Mouse (Mus musculus): ENCODE results near the gene Cnih2. TPM values are rescaled to one million over a fixed set of nuclear protein-coding genes. Genes with fewer than 3 reads are reported as not detected.
A peak's percentile ranks its signal among the peaks of the same experiment; 100 is the strongest.

Cnih2 gene
- 4.6 and 12.7 TPM in 2 replicates for polyA plus RNA-seq (2016; fragmentation: Nextera tagmentation; extraction: Ambion mirVana)

- peaks cover 44% of the 10 kb centered on the region for H3K36me3 ChIP-seq
- H3K4me3 ChIP-seq = peak within 1 kb of the TSS; percentile 71
- H3K4me1 ChIP-seq = peaks cover 64% of the 10 kb centered on the region
- H3K9me3 ChIP-seq = no peaks in the 10 kb centered on the region
- peak within 1 kb of the TSS; percentile 84 for H3K27ac ChIP-seq
- no peaks in the 10 kb centered on the region; the same call in 1 of the 2 replicates for H3K27me3 ChIP-seq (ENCODE audit: insufficient read depth, poor library complexity, severe bottlenecking)
- 4% methylated on average over 27 of the region's 48 CpGs for WGBS
- DNase-seq (ENCODE audit: low spot score) = no peak
Observed at GRCm38 (mm10) chr19:5098363-5099143, at the start of gene Cnih2. Gene Cnih2 (minus strand): TSS chr19:5098521.

- no peak overlapping the region for H3K27ac ChIP-seq
- H3K9me3 ChIP-seq = no peaks in the 10 kb centered on the region
- H3K4me1 ChIP-seq = no peaks in the 10 kb centered on the region
- no peak overlapping the region for H3K4me3 ChIP-seq
- no peaks in the 10 kb centered on the region for H3K27me3 ChIP-seq (ENCODE audit: insufficient read depth, poor library complexity, severe bottlenecking)
- 3% methylated on average over 2 of the region's 2 CpGs for WGBS
- H3K36me3 ChIP-seq = peaks cover 74% of the 10 kb centered on the region
- DNase-seq (ENCODE audit: low spot score) = no peak
Observed at GRCm38 (mm10) chr19:5139640-5140039, 41.3 kb upstream of the Cnih2 start.

GRCm38 (mm10) chr19:5131237-5131636, 32.9 kb upstream of the Cnih2 start:
- Histone ChIP-seq H3K4me1 (no peaks in the 10 kb centered on the region; the same call in 1 of the 2 replicates), H3K27ac (no peak overlapping the region), H3K4me3 (no peak overlapping the region), H3K36me3 (peaks cover 25% of the 10 kb centered on the region), H3K27me3 (ENCODE audit: insufficient read depth, poor library complexity, severe bottlenecking) (no peaks in the 10 kb centered on the region), H3K9me3 (no peaks in the 10 kb centered on the region)
- no peak for DNase-seq (ENCODE audit: low spot score)
- WGBS = 69% methylated on average over 4 of the region's 4 CpGs

- 45% methylated on average over 1 of the region's 1 CpGs for WGBS
- no peak overlapping the region for H3K27ac ChIP-seq
- H3K27me3 ChIP-seq (ENCODE audit: insufficient read depth, poor library complexity, severe bottlenecking) = no peaks in the 10 kb centered on the region
- H3K9me3 ChIP-seq = no peaks in the 10 kb centered on the region
- H3K4me1 ChIP-seq = no peaks in the 10 kb centered on the region; the same call in 1 of the 2 replicates
- H3K4me3 ChIP-seq = no peak overlapping the region
- H3K36me3 ChIP-seq = peaks cover 16% of the 10 kb centered on the region
- no peak for DNase-seq (ENCODE audit: low spot score)
Observed at GRCm38 (mm10) chr19:5129770-5130169, 31.4 kb upstream of the Cnih2 start.

GRCm38 (mm10) chr19:5124055-5124614, 25.8 kb upstream of the Cnih2 start:
- 60% methylated on average over 7 of the region's 7 CpGs for WGBS
- Histone ChIP-seq H3K4me3 (no peak overlapping the region), H3K27me3 (ENCODE audit: insufficient read depth, poor library complexity, severe bottlenecking) (peaks cover 7% of the 10 kb centered on the region; the same call in 1 of the 2 replicates), H3K27ac (no peak overlapping the region), H3K9me3 (no peaks in the 10 kb centered on the region), H3K36me3 (no peaks in the 10 kb centered on the region), H3K4me1 (peaks cover 7% of the 10 kb centered on the region)
- no peak for DNase-seq (ENCODE audit: low spot score)

GRCm38 (mm10) chr19:5123241-5123640, 24.9 kb upstream of the Cnih2 start:
- Histone ChIP-seq H3K27me3 (ENCODE audit: insufficient read depth, poor library complexity, severe bottlenecking) (peaks cover 10% of the 10 kb centered on the region; the same call in 1 of the 2 replicates), H3K4me1 (peaks cover 14% of the 10 kb centered on the region), H3K36me3 (no peaks in the 10 kb centered on the region), H3K9me3 (no peaks in the 10 kb centered on the region), H3K27ac (no peak overlapping the region), H3K4me3 (no peak overlapping the region)
- DNase-seq (ENCODE audit: low spot score) = no peak
- WGBS = 75% methylated on average over 3 of the region's 3 CpGs

- Histone ChIP-seq H3K27me3 (ENCODE audit: insufficient read depth, poor library complexity, severe bottlenecking) (peaks cover 10% of the 10 kb centered on the region; the same call in 1 of the 2 replicates), H3K4me1 (peaks cover 14% of the 10 kb centered on the region), H3K9me3 (no peaks in the 10 kb centered on the region), H3K36me3 (no peaks in the 10 kb centered on the region), H3K27ac (no peak overlapping the region), H3K4me3 (no peak overlapping the region)
- 42% methylated on average over 10 of the region's 10 CpGs for WGBS
- no peak for DNase-seq (ENCODE audit: low spot score)
Observed at GRCm38 (mm10) chr19:5122492-5122891, 24.2 kb upstream of the Cnih2 start.

- DNase-seq (ENCODE audit: low spot score) = no peak
- WGBS = 1% methylated on average over 18 of the region's 18 CpGs
- no peaks in the 10 kb centered on the region for H3K9me3 ChIP-seq
- peaks cover 11% of the 10 kb centered on the region for H3K36me3 ChIP-seq
- H3K4me3 ChIP-seq = peak within 1 kb of the TSS; percentile 84
- H3K27me3 ChIP-seq (ENCODE audit: insufficient read depth, poor library complexity, severe bottlenecking) = peaks cover 10% of the 10 kb centered on the region; the same call in 1 of the 2 replicates
- peaks cover 22% of the 10 kb centered on the region for H3K4me1 ChIP-seq
- H3K27ac ChIP-seq = peak within 1 kb of the TSS; percentile 89
Observed at GRCm38 (mm10) chr19:5118384-5118698, 20.0 kb upstream of the Cnih2 start, which contains the start of gene Klc2. Gene Klc2 (minus strand): TSS chr19:5118560.

GRCm38 (mm10) chr19:5117494-5118383, 19.4 kb upstream of the Cnih2 start:
- Histone ChIP-seq H3K9me3 (no peaks in the 10 kb centered on the region), H3K4me3 (peak overlapping the region; percentile 84), H3K4me1 (peaks cover 22% of the 10 kb centered on the region), H3K36me3 (peaks cover 15% of the 10 kb centered on the region), H3K27ac (peak overlapping the region; percentile 89), H3K27me3 (ENCODE audit: insufficient read depth, poor library complexity, severe bottlenecking) (peaks cover 10% of the 10 kb centered on the region; the same call in 1 of the 2 replicates)
- under 1% methylated on average over 80 of the region's 83 CpGs for WGBS
- DNase-seq (ENCODE audit: low spot score) = peak; percentile 95

GRCm38 (mm10) chr19:5113783-5114182, 15.5 kb upstream of the Cnih2 start:
- H3K4me1 ChIP-seq = peaks cover 19% of the 10 kb centered on the region
- H3K9me3 ChIP-seq = no peaks in the 10 kb centered on the region
- DNase-seq (ENCODE audit: low spot score) = no peak
- no peaks in the 10 kb centered on the region for H3K27me3 ChIP-seq (ENCODE audit: insufficient read depth, poor library complexity, severe bottlenecking)
- peaks cover 55% of the 10 kb centered on the region for H3K36me3 ChIP-seq
- H3K4me3 ChIP-seq = no peak overlapping the region
- WGBS = 90% methylated on average over 7 of the region's 7 CpGs
- H3K27ac ChIP-seq = no peak overlapping the region

GRCm38 (mm10) chr19:5109659-5110453, 11.5 kb upstream of the Cnih2 start:
- no peak for DNase-seq (ENCODE audit: low spot score)
- Histone ChIP-seq H3K4me3 (no peak overlapping the region), H3K4me1 (peaks cover 35% of the 10 kb centered on the region), H3K27me3 (ENCODE audit: insufficient read depth, poor library complexity, severe bottlenecking) (no peaks in the 10 kb centered on the region), H3K27ac (peak overlapping the region; percentile 45; the same call in 1 of the 2 replicates), H3K36me3 (peaks cover 70% of the 10 kb centered on the region), H3K9me3 (no peaks in the 10 kb centered on the region)
- 77% methylated on average over 19 of the region's 19 CpGs for WGBS

GRCm38 (mm10) chr19:5108702-5109101, 10.4 kb upstream of the Cnih2 start:
- Histone ChIP-seq H3K4me1 (peaks cover 37% of the 10 kb centered on the region), H3K4me3 (no peak overlapping the region), H3K9me3 (no peaks in the 10 kb centered on the region), H3K27ac (0 out of 2 replicates have a peak overlapping the region, but pooled peaks have one; percentile 0), H3K36me3 (peaks cover 74% of the 10 kb centered on the region), H3K27me3 (ENCODE audit: insufficient read depth, poor library complexity, severe bottlenecking) (no peaks in the 10 kb centered on the region)
- WGBS = 28% methylated on average over 4 of the region's 4 CpGs
- DNase-seq (ENCODE audit: low spot score) = no peak
